Mouse (Mus musculus): Measurements from ENCODE around the gene Cd300lb. TPM values are rescaled to one million over a fixed set of nuclear protein-coding genes. Genes with fewer than 3 reads are reported as not detected.

Gene Cd300lb
- polyA plus RNA-seq (2015; fragmentation: Nextera tagmentation; extraction: Ambion mirVana), result 0.08 TPM in 1 of 2 replicates, not detected in the other

GRCm38 (mm10) chr11:114934144-114934543 is at the start of gene Cd300lb:
Gene Cd300lb, minus strand, starts transcription at chr11:114934386.
- 75% methylated on average over 6 of the region's 6 CpGs for WGBS
- no peak for ATAC-seq
- Histone ChIP-seq H3K9ac (replicated peaks; ENCODE audit: low read depth, low read length) (no peak within 1 kb of the TSS), H3K4me3 (replicated peaks; ENCODE audit: low read length) (no peak within 1 kb of the TSS), H3K4me1 (replicated peaks; ENCODE audit: control insufficient read depth, insufficient read depth, low read length) (no peaks in the 10 kb centered on the region), H3K27ac (ENCODE audit: low read length) (no peak within 1 kb of the TSS), H3K27me3 (replicated peaks; ENCODE audit: control insufficient read depth, insufficient read depth, low read length) (no peaks in the 10 kb centered on the region), H3K9me3 (ENCODE audit: control insufficient read depth, low read length) (no peaks in the 10 kb centered on the region), H3K36me3 (ENCODE audit: control insufficient read depth, insufficient read depth) (no peaks in the 10 kb centered on the region), H3K4me2 (ENCODE audit: low read length) (no peak within 1 kb of the TSS)

DNA sequence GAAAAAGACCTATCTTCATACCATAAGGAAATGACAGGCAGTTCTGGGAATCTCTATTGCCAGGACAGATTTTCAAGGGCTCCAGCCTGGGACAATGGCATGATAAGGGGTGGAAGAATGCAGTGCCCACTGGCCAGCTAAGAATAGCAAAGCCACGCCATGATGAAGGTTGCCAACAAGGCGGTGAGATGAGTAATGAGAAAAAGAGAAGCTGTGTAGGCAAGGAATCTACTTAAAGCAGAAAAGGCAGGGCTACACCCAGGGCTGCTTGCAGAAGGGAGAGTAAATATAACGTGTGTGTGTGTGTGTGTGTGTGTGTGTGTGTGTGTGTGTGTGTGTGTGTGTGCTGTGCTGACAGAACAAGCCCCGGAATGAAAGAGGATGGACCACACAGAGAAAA is 47.7 kb upstream of the Cd300lb start:
- WGBS, result 77% methylated on average over 4 of the region's 4 CpGs

GRCm38 (mm10) chr11:114972726-114973125 is 38.5 kb upstream of the Cd300lb start:
- Histone ChIP-seq H3K27ac (ENCODE audit: low read length) (no peak overlapping the region), H3K27me3 (replicated peaks; ENCODE audit: control insufficient read depth, insufficient read depth, low read length) (no peaks in the 10 kb centered on the region), H3K9ac (replicated peaks; ENCODE audit: low read depth, low read length) (no peak overlapping the region), H3K9me3 (ENCODE audit: control insufficient read depth, low read length) (peaks cover 3% of the 10 kb centered on the region; the same call in 1 of the 2 replicates), H3K4me1 (replicated peaks; ENCODE audit: control insufficient read depth, insufficient read depth, low read length) (no peaks in the 10 kb centered on the region), H3K4me3 (replicated peaks; ENCODE audit: low read length) (no peak overlapping the region), H3K4me2 (ENCODE audit: low read length) (no peak overlapping the region), H3K36me3 (ENCODE audit: control insufficient read depth, insufficient read depth) (no peaks in the 10 kb centered on the region)
- no peak for ATAC-seq
- WGBS, result 79% methylated on average over 10 of the region's 10 CpGs

More for the DNA sequence above, 47.7 kb upstream of the Cd300lb start:
- H3K4me1 ChIP-seq (replicated peaks; ENCODE audit: control insufficient read depth, insufficient read depth, low read length), result no peaks in the 10 kb centered on the region
- ATAC-seq, result no peak
- H3K27me3 ChIP-seq (replicated peaks; ENCODE audit: control insufficient read depth, insufficient read depth, low read length), result no peaks in the 10 kb centered on the region
- H3K9ac ChIP-seq (replicated peaks; ENCODE audit: low read depth, low read length), result no peak overlapping the region
- no peaks in the 10 kb centered on the region for H3K36me3 ChIP-seq (ENCODE audit: control insufficient read depth, insufficient read depth)
- no peak overlapping the region for H3K27ac ChIP-seq (ENCODE audit: low read length)
- H3K4me3 ChIP-seq (replicated peaks; ENCODE audit: low read length), result no peak overlapping the region
- no peak overlapping the region for H3K4me2 ChIP-seq (ENCODE audit: low read length)
- peaks cover 13% of the 10 kb centered on the region for H3K9me3 ChIP-seq (ENCODE audit: control insufficient read depth, low read length)

GRCm38 (mm10) chr11:114968752-114969207 is 34.6 kb upstream of the Cd300lb start, which contains the start of gene Cd300c:
Gene Cd300c, minus strand, starts transcription at chr11:114969157.
- H3K4me2 ChIP-seq (ENCODE audit: low read length), result no peak within 1 kb of the TSS
- no peaks in the 10 kb centered on the region for H3K4me1 ChIP-seq (replicated peaks; ENCODE audit: control insufficient read depth, insufficient read depth, low read length)
- no peak for ATAC-seq
- no peak within 1 kb of the TSS for H3K27ac ChIP-seq (ENCODE audit: low read length)
- WGBS, result 84% methylated on average over 9 of the region's 9 CpGs
- H3K36me3 ChIP-seq (ENCODE audit: control insufficient read depth, insufficient read depth), result no peaks in the 10 kb centered on the region
- H3K9me3 ChIP-seq (ENCODE audit: control insufficient read depth, low read length), result no peaks in the 10 kb centered on the region; the same call in 1 of the 2 replicates
- no peak within 1 kb of the TSS for H3K9ac ChIP-seq (replicated peaks; ENCODE audit: low read depth, low read length)
- no peaks in the 10 kb centered on the region for H3K27me3 ChIP-seq (replicated peaks; ENCODE audit: control insufficient read depth, insufficient read depth, low read length)
- H3K4me3 ChIP-seq (replicated peaks; ENCODE audit: low read length), result no peak within 1 kb of the TSS

GRCm38 (mm10) chr11:114965182-114965828 is 31.1 kb upstream of the Cd300lb start:
- Histone ChIP-seq H3K4me3 (replicated peaks; ENCODE audit: low read length) (no peak overlapping the region), H3K9ac (replicated peaks; ENCODE audit: low read depth, low read length) (no peak overlapping the region), H3K4me2 (ENCODE audit: low read length) (no peak overlapping the region), H3K27ac (ENCODE audit: low read length) (no peak overlapping the region), H3K36me3 (ENCODE audit: control insufficient read depth, insufficient read depth) (no peaks in the 10 kb centered on the region), H3K9me3 (ENCODE audit: control insufficient read depth, low read length) (no peaks in the 10 kb centered on the region), H3K27me3 (replicated peaks; ENCODE audit: control insufficient read depth, insufficient read depth, low read length) (no peaks in the 10 kb centered on the region), H3K4me1 (replicated peaks; ENCODE audit: control insufficient read depth, insufficient read depth, low read length) (no peaks in the 10 kb centered on the region)
- ATAC-seq, result no peak
- WGBS, result 59% methylated on average over 3 of the region's 3 CpGs

GRCm38 (mm10) chr11:114960369-114960768 is 26.2 kb upstream of the Cd300lb start:
- Histone ChIP-seq H3K4me3 (replicated peaks; ENCODE audit: low read length) (no peak overlapping the region), H3K27me3 (replicated peaks; ENCODE audit: control insufficient read depth, insufficient read depth, low read length) (no peaks in the 10 kb centered on the region), H3K9me3 (ENCODE audit: control insufficient read depth, low read length) (no peaks in the 10 kb centered on the region), H3K4me1 (replicated peaks; ENCODE audit: control insufficient read depth, insufficient read depth, low read length) (no peaks in the 10 kb centered on the region), H3K4me2 (ENCODE audit: low read length) (no peak overlapping the region), H3K36me3 (ENCODE audit: control insufficient read depth, insufficient read depth) (no peaks in the 10 kb centered on the region), H3K9ac (replicated peaks; ENCODE audit: low read depth, low read length) (no peak overlapping the region), H3K27ac (ENCODE audit: low read length) (no peak overlapping the region)
- 90% methylated on average over 1 of the region's 1 CpGs for whole genome bisulfite sequencing
- no peak for ATAC-seq

DNA sequence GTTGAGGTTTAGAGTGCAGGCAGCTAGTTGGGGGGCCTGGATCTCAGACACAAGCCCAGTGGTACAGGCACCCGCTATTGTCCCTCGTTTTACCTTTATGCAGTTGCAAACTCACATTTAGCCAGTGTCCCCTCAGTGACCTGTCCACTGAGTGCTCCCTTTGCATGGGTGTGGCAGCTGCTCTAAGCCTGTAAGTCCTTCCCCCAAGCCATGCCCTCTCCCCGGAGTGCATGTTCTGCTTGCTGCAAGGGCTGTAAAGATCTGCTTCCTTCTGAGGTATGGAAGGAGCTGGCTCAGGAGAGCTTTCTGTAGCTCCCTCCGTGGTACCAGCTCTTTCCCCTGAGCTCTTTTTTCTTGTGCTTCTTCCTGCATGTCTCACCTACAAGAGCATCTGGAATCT is 595 bp downstream of the Cd300lb start:
- no peaks in the 10 kb centered on the region for H3K27me3 ChIP-seq (replicated peaks; ENCODE audit: control insufficient read depth, insufficient read depth, low read length)
- no peaks in the 10 kb centered on the region for H3K9me3 ChIP-seq (ENCODE audit: control insufficient read depth, low read length)
- H3K9ac ChIP-seq (replicated peaks; ENCODE audit: low read depth, low read length), result no peak overlapping the region
- no peaks in the 10 kb centered on the region for H3K4me1 ChIP-seq (replicated peaks; ENCODE audit: control insufficient read depth, insufficient read depth, low read length)
- H3K4me3 ChIP-seq (replicated peaks; ENCODE audit: low read length), result no peak overlapping the region
- H3K27ac ChIP-seq (ENCODE audit: low read length), result no peak overlapping the region
- ATAC-seq, result no peak
- WGBS, result 85% methylated on average over 4 of the region's 4 CpGs
- no peak overlapping the region for H3K4me2 ChIP-seq (ENCODE audit: low read length)
- H3K36me3 ChIP-seq (ENCODE audit: control insufficient read depth, insufficient read depth), result no peaks in the 10 kb centered on the region

DNA sequence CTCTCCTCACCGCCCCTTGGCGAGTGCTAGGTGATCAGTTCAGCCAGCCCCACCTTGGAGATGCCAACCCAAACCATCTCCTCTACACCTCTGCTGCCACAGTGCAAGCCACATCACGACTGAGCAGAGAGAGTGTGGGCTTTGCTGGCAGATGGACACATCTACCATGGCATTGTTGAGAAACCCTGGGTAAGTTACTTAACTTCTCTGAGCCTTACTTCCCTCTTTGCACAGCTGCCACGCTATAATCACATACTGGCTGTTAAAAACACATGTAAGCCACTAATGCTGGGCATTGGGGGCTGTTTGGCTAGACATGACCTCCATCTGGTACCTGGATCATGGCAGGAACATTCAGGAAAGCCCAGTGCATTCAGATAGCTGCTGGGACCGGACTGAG is 3.1 kb downstream of the Cd300lb start:
- Histone ChIP-seq H3K36me3 (ENCODE audit: control insufficient read depth, insufficient read depth) (no peaks in the 10 kb centered on the region), H3K4me1 (replicated peaks; ENCODE audit: control insufficient read depth, insufficient read depth, low read length) (no peaks in the 10 kb centered on the region), H3K9me3 (ENCODE audit: control insufficient read depth, low read length) (no peaks in the 10 kb centered on the region), H3K27ac (ENCODE audit: low read length) (no peak overlapping the region), H3K4me2 (ENCODE audit: low read length) (no peak overlapping the region), H3K4me3 (replicated peaks; ENCODE audit: low read length) (no peak overlapping the region), H3K27me3 (replicated peaks; ENCODE audit: control insufficient read depth, insufficient read depth, low read length) (no peaks in the 10 kb centered on the region), H3K9ac (replicated peaks; ENCODE audit: low read depth, low read length) (no peak overlapping the region)
- no peak for ATAC-seq
- WGBS, result 85% methylated on average over 5 of the region's 5 CpGs

GRCm38 (mm10) chr11:114929581-114929980 is 4.6 kb downstream of the Cd300lb start:
- Histone ChIP-seq H3K36me3 (ENCODE audit: control insufficient read depth, insufficient read depth) (no peaks in the 10 kb centered on the region), H3K4me2 (ENCODE audit: low read length) (no peak overlapping the region), H3K27ac (ENCODE audit: low read length) (no peak overlapping the region), H3K9me3 (ENCODE audit: control insufficient read depth, low read length) (no peaks in the 10 kb centered on the region), H3K4me3 (replicated peaks; ENCODE audit: low read length) (no peak overlapping the region), H3K9ac (replicated peaks; ENCODE audit: low read depth, low read length) (no peak overlapping the region), H3K4me1 (replicated peaks; ENCODE audit: control insufficient read depth, insufficient read depth, low read length) (no peaks in the 10 kb centered on the region), H3K27me3 (replicated peaks; ENCODE audit: control insufficient read depth, insufficient read depth, low read length) (no peaks in the 10 kb centered on the region)
- no peak for ATAC-seq
- 82% methylated on average over 2 of the region's 2 CpGs for WGBS

Data from forebrain, embryonic 16.5 days (tissue).